In genomic region chr6:71673166-71673565, GRCm38 (mm10) we compare ENCODE assay signal across 9 mouse cellular contexts. TPM values are rescaled to one million over a fixed set of nuclear protein-coding genes. Genes with fewer than 3 reads are reported as not detected.
A peak's percentile ranks its signal among the peaks of the same experiment; 100 is the strongest.
DNase-seq lines count a peak whose midpoint lies in the region; ATAC-seq and TF ChIP-seq lines count a peak whose summit lies in the region.
"Had no signal": no experiment of that assay in that cellular context is flagged by ENCODE, and none has a peak within 500 bp of the region (broad histone marks: within the 10 kb centered on the region; RNA-seq: fewer than 3 reads in every experiment).

No protein-coding gene starts in this region.

- in situ Hi-C loops in ES-E14 (cut with MboI; ENCODE audit: low sequenced_read_pairs in 2 of 2, unreplicated experiment in 2 of 2): no loop called here

- 60% methylated on average over 2 of the region's 2 CpGs for whole genome bisulfite sequencing in kidney, postnatal 0 days
- WGBS in kidney, embryonic 14.5 days: 78% methylated on average over 2 of the region's 2 CpGs

- H3K4me1 ChIP-seq in kidney, postnatal 0 days (replicated peaks; ENCODE audit: insufficient read depth, low read length): no peaks in the 10 kb centered on the region
- no peaks in the 10 kb centered on the region for H3K4me1 ChIP-seq in kidney, embryonic 14.5 days (ENCODE audit: control insufficient read depth, insufficient read depth, low read length)
- no peaks in the 10 kb centered on the region for H3K4me1 ChIP-seq in ES-E14 (ENCODE audit: control insufficient read depth in 2 of 2, insufficient read depth in 2 of 2, low read length in 2 of 2, poor library complexity in 1 of 2)

- no peak for ATAC-seq in kidney, postnatal 0 days (replicated peaks; ENCODE audit: low FRiP score, low read depth)
- ATAC-seq in kidney, embryonic 14.5 days (ENCODE audit: low FRiP score, low TSS enrichment): no peak
- no peak for ATAC-seq in activated CD4-positive, CD25-positive, alpha-beta regulatory T cell, adult 4 months
- ATAC-seq in megakaryocyte, adult 5-6 weeks (ENCODE audit: poor library complexity, severe bottlenecking): no peak

- H3K4me2 ChIP-seq in kidney, postnatal 0 days (ENCODE audit: low read length): no peak overlapping the region
- no peak overlapping the region for H3K4me2 ChIP-seq in kidney, embryonic 14.5 days (replicated peaks; ENCODE audit: low read depth, low read length)

- H3K9me3 ChIP-seq in kidney, postnatal 0 days (replicated peaks; ENCODE audit: low read length): no peaks in the 10 kb centered on the region; the same call in 1 of the 2 replicates
- H3K9me3 ChIP-seq in kidney, embryonic 14.5 days (ENCODE audit: control insufficient read depth, low read length): no peaks in the 10 kb centered on the region
- H3K9me3 ChIP-seq in ES-E14 (ENCODE audit: control insufficient read depth, insufficient read depth, low read depth, low read length): no peaks in the 10 kb centered on the region

- no peaks in the 10 kb centered on the region for H3K36me3 ChIP-seq in kidney, postnatal 0 days (ENCODE audit: insufficient read depth, low read length)
- no peaks in the 10 kb centered on the region for H3K36me3 ChIP-seq in kidney, embryonic 14.5 days (ENCODE audit: control insufficient read depth, insufficient read depth, low read length)
- H3K36me3 ChIP-seq in ES-E14 (ENCODE audit: control insufficient read depth, insufficient read depth, low read length, poor library complexity, severe bottlenecking): no peaks in the 10 kb centered on the region

- no peak overlapping the region for H3K27ac ChIP-seq in kidney, postnatal 0 days
- H3K27ac ChIP-seq in kidney, embryonic 14.5 days (ENCODE audit: low read depth, low read length): no peak overlapping the region
- no peak overlapping the region for H3K27ac ChIP-seq in ES-E14 (ENCODE audit: insufficient read depth, low read depth, low read length, poor library complexity, severe bottlenecking)

- no peak for DNase-seq in kidney, postnatal 0 days (ENCODE audit: low spot score)
- peak; percentile 24 for DNase-seq in ES-E14 (ENCODE audit: low read depth, low spot score)
- DNase-seq in brain, embryonic 14.5 days (ENCODE audit: low read depth): no peak
- DNase-seq in naive thymus-derived CD4-positive, alpha-beta T cell, adult 2 months (ENCODE audit: low read depth): peak; percentile 36
- no peak for DNase-seq in cerebellum, adult 9-10 months
- DNase-seq: gastrocnemius, postnatal 10 days had no signal

- no peaks in the 10 kb centered on the region for H3K27me3 ChIP-seq in kidney, postnatal 0 days (ENCODE audit: insufficient read depth, low read length)
- H3K27me3 ChIP-seq in kidney, embryonic 14.5 days (ENCODE audit: control insufficient read depth, insufficient read depth, low read length): no peaks in the 10 kb centered on the region

- no peak overlapping the region for H3K4me3 ChIP-seq in kidney, postnatal 0 days (replicated peaks; ENCODE audit: low read depth, low read length)
- no peak overlapping the region for H3K4me3 ChIP-seq in kidney, embryonic 14.5 days (ENCODE audit: low read length)
- no peak overlapping the region for H3K4me3 ChIP-seq in ES-E14 (ENCODE audit: insufficient read depth in 1 of 2, low read depth in 1 of 2, low read length in 2 of 2, poor library complexity in 1 of 2, severe bottlenecking in 1 of 2)

- TF ChIP-seq CTCF in kidney, postnatal 0 days (IDR thresholded peaks at IDR 0.05; ENCODE audit: low read depth): peak; percentile 39; the same call in 1 of the 2 replicates
- peak; percentile 9; the same call in 1 of the 2 replicates for TF ChIP-seq CTCF in brain, embryonic 14.5 days (IDR thresholded peaks at IDR 0.05; ENCODE audit: borderline replicate concordance, extremely low read depth, insufficient read depth, insufficient read length)

- no peak overlapping the region for H3K9ac ChIP-seq in kidney, postnatal 0 days (ENCODE audit: low read depth, low read length)
- H3K9ac ChIP-seq in kidney, embryonic 14.5 days (ENCODE audit: low read depth, low read length): no peak overlapping the region
- H3K9ac ChIP-seq in ES-E14 (ENCODE audit: insufficient read depth, low read depth, low read length, poor library complexity, severe bottlenecking): no peak overlapping the region

- no peak for TF ChIP-seq POLR2A in brain, embryonic 14.5 days (IDR thresholded peaks at IDR 0.05; ENCODE audit: borderline replicate concordance, extremely low read depth, insufficient read depth, insufficient read length, poor library complexity, severe bottlenecking)

TF ChIP-seq in ES-E14, 5 proteins besides CTCF, POLR2A, EP300 and RAD21:
- TF ChIP-seq ZC3H11A (IDR thresholded peaks at IDR 0.05; ENCODE audit: borderline replicate concordance, low read depth, low read length) (no peak), CHD2 (IDR thresholded peaks at IDR 0.05; ENCODE audit: low read depth, low read length) (no peak), MAFK (IDR thresholded peaks at IDR 0.05; ENCODE audit: insufficient read depth, low read depth, low read length) (no peak), ZNF384 (IDR thresholded peaks at IDR 0.05; ENCODE audit: low read depth, low read length) (no peak), HCFC1 (IDR thresholded peaks at IDR 0.05; ENCODE audit: borderline replicate concordance, insufficient read depth, low read length) (no peak)

RNA-seq across cellular contexts. Expression of gene Reep1, which starts 34.2 kb away (rescaled TPM):
- polyA plus RNA-seq in kidney, postnatal 0 days (2015; fragmentation: Nextera tagmentation; extraction: Ambion mirVana): 5.3 and 5.7 TPM in 2 replicates
- polyA plus RNA-seq in kidney, embryonic 14.5 days (2014; fragmentation: Nextera tagmentation; extraction: Ambion mirVana): 5.9 and 13.2 TPM in 2 replicates
- total RNA-seq in ES-E14 (2012; rRNA removed): 6.9 and 8.9 TPM in 2 replicates
- 188 and 236 TPM in 2 replicates for polyA plus RNA-seq in brain, embryonic 14.5 days (2012; rRNA removed)
- polyA plus RNA-seq in activated CD4-positive, CD25-positive, alpha-beta regulatory T cell, adult 4 months (2017; shearing (Covaris generic)): under 1 TPM in 1 of 2 experiments, not detected in 1; 0.63 TPM
- 0.05 TPM in 1 of 2 replicates, not detected in the other for total RNA-seq in megakaryocyte, adult 5-6 weeks (2015)
- total RNA-seq in megakaryocyte, adult 5-6 weeks (2017): 0.15 TPM in 1 of 2 replicates, not detected in the other

RNA-seq across cellular contexts. Expression of gene Kdm3a, which starts 40.4 kb away (rescaled TPM):
- 25.6 and 26.4 TPM in 2 replicates for polyA plus RNA-seq in kidney, postnatal 0 days (2015; fragmentation: Nextera tagmentation; extraction: Ambion mirVana)
- polyA plus RNA-seq in kidney, embryonic 14.5 days (2014; fragmentation: Nextera tagmentation; extraction: Ambion mirVana): 26.7 and 47.5 TPM in 2 replicates
- 124 and 125 TPM in 2 replicates for total RNA-seq in ES-E14 (2012; rRNA removed)
- polyA plus RNA-seq in brain, embryonic 14.5 days (2012; rRNA removed): 65.1 and 66.4 TPM in 2 replicates
- 10 to 100 TPM; 42.6 to 50.1 TPM for polyA plus RNA-seq in activated CD4-positive, CD25-positive, alpha-beta regulatory T cell, adult 4 months (2017; shearing (Covaris generic))
- total RNA-seq in megakaryocyte, adult 5-6 weeks (2015): 43.3 and 51.1 TPM in 2 replicates
- 36.6 and 47.5 TPM in 2 replicates for total RNA-seq in megakaryocyte, adult 5-6 weeks (2017)

Comparison
In these comparisons a context has a peak if more than half of its experiments do, and no peak if none do; other contexts are left out.
1. DNase-seq: peak in ES-E14 (single experiment) and naive thymus-derived CD4-positive, alpha-beta T cell, adult 2 months (single experiment); none in kidney, postnatal 0 days (single experiment), brain, embryonic 14.5 days (single experiment) and cerebellum, adult 9-10 months (single experiment).
2. RNA of gene Reep1, which starts 34.2 kb away (polyA plus RNA-seq): 188 to 236 TPM in brain, embryonic 14.5 days; 5.9 to 13.2 TPM in kidney, embryonic 14.5 days, 5.3 to 5.7 TPM in kidney, postnatal 0 days and 0.63 TPM in activated CD4-positive, CD25-positive, alpha-beta regulatory T cell, adult 4 months; every median in the first group is over 10 times any median in the second.